ENCODE assay signal across 10 mouse cellular contexts in the genomic region with DNA sequence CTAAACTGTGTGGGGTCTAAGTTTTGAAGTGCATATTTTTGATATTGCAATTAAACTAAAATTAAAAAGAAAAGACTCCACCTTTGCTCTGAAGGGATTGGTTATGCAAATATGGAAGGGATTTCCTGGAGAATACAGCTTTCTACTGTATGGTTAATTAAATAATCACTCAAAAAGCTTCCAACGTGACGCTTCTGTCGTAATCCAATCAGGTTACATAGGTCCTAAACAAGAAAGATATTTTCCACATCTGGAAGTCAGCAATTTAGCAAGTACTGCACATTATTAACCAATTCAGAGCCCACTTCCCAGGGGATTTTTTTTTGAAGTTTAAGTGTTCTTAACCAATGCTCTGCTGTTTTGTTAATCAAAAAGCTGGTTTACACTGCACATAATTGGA. TPM values are rescaled to one million over a fixed set of nuclear protein-coding genes. Genes with fewer than 3 reads are reported as not detected.
DNase-seq lines count a peak whose midpoint lies in the region; ATAC-seq and TF ChIP-seq lines count a peak whose summit lies in the region.
"Had no signal": no experiment of that assay in that cellular context is flagged by ENCODE, and none has a peak within 500 bp of the region (broad histone marks: within the 10 kb centered on the region; RNA-seq: fewer than 3 reads in every experiment).

No protein-coding gene starts in this region.

- no peaks in the 10 kb centered on the region for H3K4me1 ChIP-seq in kidney, adult 2 months (ENCODE audit: control insufficient read depth, insufficient read depth, low read length)
- H3K4me1 ChIP-seq in forebrain, postnatal 0 days (ENCODE audit: insufficient read depth): 0 out of 2 replicates have a peak, but pooled peaks cover 3% of the 10 kb centered on the region
- H3K4me1 ChIP-seq in midbrain, embryonic 13.5 days (replicated peaks): peaks cover 44% of the 10 kb centered on the region

- WGBS in kidney, adult 2 months: 46% methylated on average over 3 of the region's 3 CpGs
- 32% methylated on average over 3 of the region's 3 CpGs for WGBS in forebrain, postnatal 0 days
- WGBS in midbrain, embryonic 13.5 days: 8% methylated on average over 3 of the region's 3 CpGs

- peak overlapping the region; percentile 79; the same call in 1 of the 2 replicates for H3K27ac ChIP-seq in kidney, adult 2 months (ENCODE audit: insufficient read depth, low read depth, low read length)
- peak overlapping the region; percentile 98 for H3K27ac ChIP-seq in forebrain, postnatal 0 days (ENCODE audit: low read depth, low read length)
- no peak overlapping the region for H3K27ac ChIP-seq in midbrain, embryonic 13.5 days
- H3K27ac ChIP-seq: limb, embryonic 12.5 days had no signal

- TF ChIP-seq POLR2A in kidney, adult 2 months (IDR thresholded peaks at IDR 0.05; ENCODE audit: low read depth, low read length): no peak

- TF ChIP-seq CTCF in kidney, adult 2 months (conservative IDR thresholded peaks at IDR 0.05; ENCODE audit: insufficient read depth, insufficient read length, low read depth, low read length): no peak
- no peak for TF ChIP-seq CTCF in forebrain, postnatal 0 days (IDR thresholded peaks at IDR 0.05; ENCODE audit: low read depth)

- no peaks in the 10 kb centered on the region; the same call in 1 of the 2 replicates for H3K27me3 ChIP-seq in kidney, adult 2 months (replicated peaks; ENCODE audit: control insufficient read depth, insufficient read depth, low read length)
- no peaks in the 10 kb centered on the region for H3K27me3 ChIP-seq in forebrain, postnatal 0 days (ENCODE audit: insufficient read depth, low read length)
- H3K27me3 ChIP-seq in midbrain, embryonic 13.5 days: no peaks in the 10 kb centered on the region

- DNase-seq in kidney, adult 2 months: peak; percentile 47
- no peak for DNase-seq in kidney, postnatal 4 days
- peak; percentile 59 for DNase-seq in adipocyte (ENCODE audit: low spot score)
- peak; percentile 45 for DNase-seq in forebrain, postnatal 0 days
- no peak for DNase-seq in spleen, postnatal 36 days (ENCODE audit: low spot score in 2 of 2)
- no peak for DNase-seq in ovary, postnatal 14 days (ENCODE audit: low spot score)
- no peak for DNase-seq in thymus, postnatal 14 days
- DNase-seq: right cerebral cortex, postnatal 25 days had no signal

- H3K4me3 ChIP-seq in kidney, adult 2 months (ENCODE audit: insufficient read depth, low read depth, low read length): peak overlapping the region; percentile 26; the same call in 1 of the 2 replicates
- peak overlapping the region; percentile 56 for H3K4me3 ChIP-seq in forebrain, postnatal 0 days (ENCODE audit: low read depth, low read length)
- no peak overlapping the region for H3K4me3 ChIP-seq in midbrain, embryonic 13.5 days (replicated peaks)

- ATAC-seq in forebrain, postnatal 0 days: no peak
- ATAC-seq in midbrain, embryonic 13.5 days: no peak

- H3K9ac ChIP-seq in forebrain, postnatal 0 days: peak overlapping the region; percentile 41
- H3K9ac ChIP-seq in midbrain, embryonic 13.5 days (replicated peaks): no peak overlapping the region
- H3K9ac ChIP-seq: limb, embryonic 12.5 days had no signal

- H3K9me3 ChIP-seq in forebrain, postnatal 0 days (ENCODE audit: low read length): no peaks in the 10 kb centered on the region
- H3K9me3 ChIP-seq in midbrain, embryonic 13.5 days: no peaks in the 10 kb centered on the region
- H3K9me3 ChIP-seq: limb, embryonic 12.5 days had no signal

- H3K4me2 ChIP-seq in forebrain, postnatal 0 days (ENCODE audit: low read depth): peak overlapping the region; percentile 69
- peak overlapping the region; percentile 76; the same call in 1 of the 2 replicates for H3K4me2 ChIP-seq in midbrain, embryonic 13.5 days (replicated peaks)

- no peaks in the 10 kb centered on the region; the same call in 1 of the 2 replicates for H3K36me3 ChIP-seq in kidney, adult 2 months (ENCODE audit: control insufficient read depth, insufficient read depth, low read length)
- H3K36me3 ChIP-seq in forebrain, postnatal 0 days (ENCODE audit: insufficient read depth): no peaks in the 10 kb centered on the region
- no peaks in the 10 kb centered on the region for H3K36me3 ChIP-seq in midbrain, embryonic 13.5 days
- H3K36me3 ChIP-seq: limb, embryonic 12.5 days had no signal

RNA-seq across cellular contexts. Expression of gene Zeb2, which starts 3.3 kb away (rescaled TPM):
- 22.7 and 25.6 TPM in 2 replicates for polyA plus RNA-seq in kidney, adult 2 months (2012; rRNA removed)
- 150 and 186 TPM in 2 replicates for total RNA-seq in forebrain, postnatal 0 days (2014; rRNA removed)
- 47.7 and 50.6 TPM in 2 replicates for polyA plus RNA-seq in forebrain, postnatal 0 days (2015; fragmentation: Nextera tagmentation; extraction: Ambion mirVana)
- 38.9 and 50.2 TPM in 2 replicates for polyA plus RNA-seq in midbrain, embryonic 13.5 days (2015; fragmentation: Nextera tagmentation; extraction: Ambion mirVana)

Comparison
In these comparisons a context has a peak if more than half of its experiments do, and no peak if none do; other contexts are left out.
1. DNase-seq: peak in kidney, adult 2 months (single experiment), adipocyte (single experiment) and forebrain, postnatal 0 days (single experiment); none in kidney, postnatal 4 days (0 of 2), spleen, postnatal 36 days (0 of 2), ovary, postnatal 14 days (single experiment) and thymus, postnatal 14 days (single experiment).